Mouse (Mus musculus) heart, postnatal 0 days (tissue): ENCODE measurements at regions not wholly inside any gene's neighbourhood (a gene's known extent, or its start where the extent isn't known, plus 50 kb on each side); places are given as distances from the start of the nearest gene placed in this dataset.

Experiments used
- CTCF ChIP-seq: IDR thresholded peaks from 2 replicates; pipeline ENCODE4 v1.5.1; 2016; ENCODE audit warnings: antibody characterized with exemption, control low read depth, low read depth
- EP300 ChIP-seq: IDR thresholded peaks from 2 replicates; pipeline ENCODE4 v1.6.1; 2016; ENCODE audit warnings: antibody characterized with exemption, low read depth

DNA sequence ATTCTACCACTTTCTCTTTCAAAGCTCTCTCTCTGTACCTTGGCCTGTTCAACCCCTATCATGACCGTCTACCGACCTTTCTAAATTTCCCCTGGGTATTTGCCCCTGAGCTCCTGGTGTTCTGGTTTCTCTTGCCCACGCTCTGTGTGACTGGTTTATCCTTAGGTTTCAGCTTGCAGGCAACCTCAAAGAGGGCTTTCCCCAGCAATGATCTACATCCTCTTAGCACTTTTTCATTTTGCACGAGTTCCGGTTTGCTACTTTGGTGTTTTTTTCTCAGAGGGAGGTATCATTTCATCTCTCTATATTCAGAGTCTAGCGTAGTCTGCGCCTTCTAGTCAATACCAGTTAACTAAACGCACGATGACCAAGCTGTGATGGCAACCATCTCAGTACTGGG, 79.8 kb upstream of the Hmga2 start:
- TF ChIP-seq CTCF (no peak), EP300 (no peak)
